Mouse (Mus musculus) intestine, embryonic 15.5 days (tissue): ENCODE measurements around the gene Notch2. TPM values are rescaled to one million over a fixed set of nuclear protein-coding genes. Genes with fewer than 3 reads are reported as not detected.
A peak's percentile ranks its signal among the peaks of the same experiment; 100 is the strongest.

Experiments used
- ATAC-seq: fragments of 200-750 bp; cut with Nextera tagmentation; 2 replicates; pipeline ENCODE4 v1.8.0; 2017; ENCODE audit warnings: moderate TSS enrichment, moderate library complexity
- H3K27ac ChIP-seq: fragments of 300-500 bp; sonication (generic); 2 replicates; pipeline ENCODE4 v1.5.1; 2015; ENCODE audit warnings: mild to moderate bottlenecking, inconsistent platforms
- H3K27me3 ChIP-seq: fragments of 300-500 bp; sonication (generic); replicated peaks from 2 replicates; pipeline ENCODE4 v1.6.1; 2015; ENCODE audit warnings: inconsistent platforms
- H3K36me3 ChIP-seq: fragments of 300-500 bp; sonication (generic); 2 replicates; pipeline ENCODE4 v1.6.1; 2015; ENCODE audit warnings: inconsistent platforms
- H3K4me1 ChIP-seq: fragments of 300-500 bp; sonication (generic); replicated peaks from 2 replicates; pipeline ENCODE4 v1.6.1; 2015; ENCODE audit warnings: inconsistent platforms
- H3K4me2 ChIP-seq: fragments of 300-500 bp; sonication (generic); replicated peaks from 2 replicates; pipeline ENCODE4 v1.6.1; 2015; ENCODE audit warnings: mild to moderate bottlenecking, inconsistent platforms
- H3K4me3 ChIP-seq: fragments of 300-500 bp; sonication (generic); replicated peaks from 2 replicates; pipeline ENCODE4 v1.5.1; 2015; ENCODE audit warnings: inconsistent platforms
- H3K9ac ChIP-seq: fragments of 300-500 bp; sonication (generic); 2 replicates; pipeline ENCODE4 v1.6.1; 2015; ENCODE audit warnings: inconsistent platforms
- H3K9me3 ChIP-seq: fragments of 300-500 bp; sonication (generic); 2 replicates; pipeline ENCODE4 v1.6.1; 2016; ENCODE audit warnings: inconsistent platforms
- WGBS: fragments of 180-500 bp; shearing (Covaris S2); methylation state at CpG from one replicate; pipeline ENCODE4 v1.1.7; 2015; 5-methylcytosine and 5-hydroxymethylcytosine counted together
- polyA plus RNA-seq: library from polyadenylated mRNA; unstranded; fragments of >200 nt; fragmentation: Nextera tagmentation; extraction: Ambion mirVana; gene quantifications from 2 replicates; pipeline ENCODE4 v1.2.1, GENCODE M21; 2015

Notch2 gene
- polyA plus RNA-seq: 15.8 and 17.9 TPM in 2 replicates

- Histone ChIP-seq H3K9me3 (no peaks in the 10 kb centered on the region), H3K4me2 (peak within 1 kb of the TSS; percentile 82), H3K9ac (peak within 1 kb of the TSS; percentile 97), H3K4me1 (peaks cover 22% of the 10 kb centered on the region), H3K27ac (peak within 1 kb of the TSS; percentile 92), H3K4me3 (peak within 1 kb of the TSS; percentile 94), H3K27me3 (no peaks in the 10 kb centered on the region), H3K36me3 (no peaks in the 10 kb centered on the region)
- peak; percentile 94 for ATAC-seq
- WGBS: under 1% methylated on average over 88 of the region's 95 CpGs
Measured at GRCm38 (mm10) chr3:98013401-98014281, at the start of gene Notch2. TSS of gene Notch2 (plus strand) at chr3:98013527.

GRCm38 (mm10) chr3:97964878-97965353 lies 48.4 kb upstream of the Notch2 start:
- no peak for ATAC-seq
- no peaks in the 10 kb centered on the region for H3K36me3 ChIP-seq
- H3K4me2 ChIP-seq: no peak overlapping the region
- H3K27ac ChIP-seq: 0 out of 2 replicates have a peak overlapping the region, but pooled peaks have one; percentile 17
- H3K27me3 ChIP-seq: no peaks in the 10 kb centered on the region
- H3K4me1 ChIP-seq: peaks cover 4% of the 10 kb centered on the region; the same call in 1 of the 2 replicates
- H3K4me3 ChIP-seq: no peak overlapping the region
- no peaks in the 10 kb centered on the region for H3K9me3 ChIP-seq
- 35% methylated on average over 14 of the region's 14 CpGs for whole genome bisulfite sequencing
- H3K9ac ChIP-seq: no peak overlapping the region

GRCm38 (mm10) chr3:97967627-97968026 lies 45.7 kb upstream of the Notch2 start:
- WGBS: 60% methylated on average over 2 of the region's 2 CpGs

GRCm38 (mm10) chr3:97968191-97968590 lies 45.1 kb upstream of the Notch2 start:
- no peak overlapping the region for H3K4me2 ChIP-seq
- no peak overlapping the region for H3K27ac ChIP-seq
- peaks cover 21% of the 10 kb centered on the region for H3K4me1 ChIP-seq
- H3K9me3 ChIP-seq: no peaks in the 10 kb centered on the region
- 40% methylated on average over 2 of the region's 2 CpGs for WGBS
- no peaks in the 10 kb centered on the region for H3K27me3 ChIP-seq
- no peak overlapping the region for H3K4me3 ChIP-seq
- no peak overlapping the region for H3K9ac ChIP-seq
- peak; percentile 71 for ATAC-seq
- H3K36me3 ChIP-seq: no peaks in the 10 kb centered on the region

More at GRCm38 (mm10) chr3:97967627-97968026, 45.7 kb upstream of the Notch2 start:
- H3K4me1 ChIP-seq: peaks cover 21% of the 10 kb centered on the region
- H3K36me3 ChIP-seq: no peaks in the 10 kb centered on the region
- ATAC-seq: no peak
- H3K9ac ChIP-seq: no peak overlapping the region
- H3K4me3 ChIP-seq: no peak overlapping the region
- H3K4me2 ChIP-seq: no peak overlapping the region
- no peak overlapping the region for H3K27ac ChIP-seq
- no peaks in the 10 kb centered on the region for H3K9me3 ChIP-seq
- H3K27me3 ChIP-seq: no peaks in the 10 kb centered on the region

- 55% methylated on average over 1 of the region's 1 CpGs for WGBS
- H3K4me1 ChIP-seq: peaks cover 21% of the 10 kb centered on the region
- H3K27me3 ChIP-seq: no peaks in the 10 kb centered on the region
- H3K4me3 ChIP-seq: no peak overlapping the region
- H3K9me3 ChIP-seq: no peaks in the 10 kb centered on the region
- no peaks in the 10 kb centered on the region for H3K36me3 ChIP-seq
- no peak overlapping the region for H3K4me2 ChIP-seq
- ATAC-seq: no peak
- no peak overlapping the region for H3K9ac ChIP-seq
- H3K27ac ChIP-seq: no peak overlapping the region
Measured at GRCm38 (mm10) chr3:97969019-97969418, 44.3 kb upstream of the Notch2 start.

- H3K9me3 ChIP-seq: no peaks in the 10 kb centered on the region
- 28% methylated on average over 7 of the region's 7 CpGs for WGBS
- H3K4me3 ChIP-seq: no peak overlapping the region
- peak; percentile 58 for ATAC-seq
- H3K36me3 ChIP-seq: no peaks in the 10 kb centered on the region
- no peaks in the 10 kb centered on the region for H3K27me3 ChIP-seq
- H3K9ac ChIP-seq: no peak overlapping the region
- peak overlapping the region; percentile 3; the same call in 1 of the 2 replicates for H3K4me2 ChIP-seq
- H3K27ac ChIP-seq: no peak overlapping the region
- peaks cover 21% of the 10 kb centered on the region for H3K4me1 ChIP-seq
Measured at GRCm38 (mm10) chr3:97971117-97971516, 42.2 kb upstream of the Notch2 start.

GRCm38 (mm10) chr3:97972200-97972599 lies 41.1 kb upstream of the Notch2 start:
- no peaks in the 10 kb centered on the region for H3K36me3 ChIP-seq
- no peak overlapping the region for H3K4me3 ChIP-seq
- H3K27me3 ChIP-seq: no peaks in the 10 kb centered on the region
- no peak overlapping the region for H3K9ac ChIP-seq
- no peak overlapping the region for H3K27ac ChIP-seq
- H3K4me1 ChIP-seq: peaks cover 21% of the 10 kb centered on the region
- no peak for ATAC-seq
- 39% methylated on average over 5 of the region's 5 CpGs for WGBS
- H3K9me3 ChIP-seq: no peaks in the 10 kb centered on the region
- no peak overlapping the region for H3K4me2 ChIP-seq

GRCm38 (mm10) chr3:97972707-97973106 lies 40.6 kb upstream of the Notch2 start:
- peaks cover 21% of the 10 kb centered on the region for H3K4me1 ChIP-seq
- WGBS: 50% methylated on average over 4 of the region's 4 CpGs
- no peak overlapping the region for H3K4me2 ChIP-seq
- no peak overlapping the region for H3K27ac ChIP-seq
- ATAC-seq: no peak
- no peak overlapping the region for H3K4me3 ChIP-seq
- no peak overlapping the region for H3K9ac ChIP-seq
- H3K9me3 ChIP-seq: no peaks in the 10 kb centered on the region
- H3K36me3 ChIP-seq: no peaks in the 10 kb centered on the region
- H3K27me3 ChIP-seq: no peaks in the 10 kb centered on the region

GRCm38 (mm10) chr3:97973306-97973705 lies 40.0 kb upstream of the Notch2 start:
- Histone ChIP-seq H3K9me3 (no peaks in the 10 kb centered on the region), H3K27ac (no peak overlapping the region), H3K9ac (no peak overlapping the region), H3K4me2 (no peak overlapping the region), H3K36me3 (no peaks in the 10 kb centered on the region), H3K4me3 (no peak overlapping the region), H3K4me1 (peaks cover 21% of the 10 kb centered on the region), H3K27me3 (no peaks in the 10 kb centered on the region)
- ATAC-seq: no peak
- 40% methylated on average over 2 of the region's 2 CpGs for WGBS

- H3K4me1 ChIP-seq: peaks cover 17% of the 10 kb centered on the region
- H3K27ac ChIP-seq: no peak overlapping the region
- H3K9ac ChIP-seq: no peak overlapping the region
- no peaks in the 10 kb centered on the region for H3K36me3 ChIP-seq
- WGBS: 76% methylated on average over 6 of the region's 6 CpGs
- no peaks in the 10 kb centered on the region for H3K9me3 ChIP-seq
- no peak overlapping the region for H3K4me2 ChIP-seq
- ATAC-seq: no peak
- H3K4me3 ChIP-seq: no peak overlapping the region
- no peaks in the 10 kb centered on the region for H3K27me3 ChIP-seq
Measured at GRCm38 (mm10) chr3:97974197-97974770, 39.0 kb upstream of the Notch2 start.

- no peak for ATAC-seq
- no peak overlapping the region for H3K9ac ChIP-seq
- H3K9me3 ChIP-seq: no peaks in the 10 kb centered on the region
- 59% methylated on average over 6 of the region's 6 CpGs for WGBS
- H3K27me3 ChIP-seq: no peaks in the 10 kb centered on the region
- H3K4me3 ChIP-seq: no peak overlapping the region
- no peak overlapping the region for H3K27ac ChIP-seq
- no peaks in the 10 kb centered on the region for H3K36me3 ChIP-seq
- no peak overlapping the region for H3K4me2 ChIP-seq
- H3K4me1 ChIP-seq: peaks cover 9% of the 10 kb centered on the region
Measured at GRCm38 (mm10) chr3:97976706-97977105, 36.6 kb upstream of the Notch2 start.

- no peak overlapping the region for H3K9ac ChIP-seq
- H3K4me2 ChIP-seq: no peak overlapping the region
- no peaks in the 10 kb centered on the region for H3K4me1 ChIP-seq
- H3K27me3 ChIP-seq: no peaks in the 10 kb centered on the region
- no peaks in the 10 kb centered on the region for H3K9me3 ChIP-seq
- 75% methylated on average over 2 of the region's 2 CpGs for WGBS
- H3K4me3 ChIP-seq: no peak overlapping the region
- no peaks in the 10 kb centered on the region for H3K36me3 ChIP-seq
- ATAC-seq: no peak
- no peak overlapping the region for H3K27ac ChIP-seq
Measured at GRCm38 (mm10) chr3:97978710-97979109, 34.6 kb upstream of the Notch2 start.
